Mouse (Mus musculus) heart, postnatal 0 days (tissue): ENCODE results near the gene Shkbp1.

Source experiments
- CTCF ChIP-seq: IDR thresholded peaks from 2 replicates; pipeline ENCODE4 v1.5.1; 2016; ENCODE audit warnings: antibody characterized with exemption, control low read depth, low read depth
- EP300 ChIP-seq: IDR thresholded peaks from 2 replicates; pipeline ENCODE4 v1.6.1; 2016; ENCODE audit warnings: antibody characterized with exemption, low read depth

DNA sequence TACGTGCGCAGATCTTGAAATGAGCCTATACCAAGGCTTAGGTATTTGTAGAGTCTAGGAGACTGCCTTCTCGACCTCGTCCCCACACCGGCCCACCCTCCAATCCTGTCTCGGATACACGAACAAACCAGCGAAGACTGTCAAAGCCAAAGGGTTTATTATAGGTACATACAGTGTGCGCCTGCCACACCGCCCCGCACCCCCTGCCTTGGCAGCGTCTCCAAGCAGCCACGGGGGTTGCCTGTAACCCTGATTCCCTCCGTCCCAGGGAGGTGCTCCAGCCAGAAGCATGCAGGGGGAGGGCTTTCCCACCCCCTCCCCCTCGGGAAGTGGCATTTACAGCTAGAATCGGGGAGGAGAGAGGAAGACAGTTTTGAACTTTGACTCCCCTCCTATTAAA, 429 bp upstream of the Shkbp1 start:
- TF ChIP-seq CTCF (no peak), EP300 (no peak)
